Mouse (Mus musculus): ENCODE data around the gene Eif4ebp2. TPM values are rescaled to one million over a fixed set of nuclear protein-coding genes. Genes with fewer than 3 reads are reported as not detected.

The Eif4ebp2 gene
- 31.4 TPM for polyA plus RNA-seq (2014; fragmentation: Illumina TruSeq; extraction: RNeasy Lipid Tissue Mini Kit (QIAGEN cat#74804); ENCODE audit: low read depth, low replicate concordance)

GRCm38 (mm10) chr10:61452645-61453044 lies at the start of gene Eif4ebp2:
Gene Eif4ebp2 (minus strand): TSS chr10:61452661.

GRCm38 (mm10) chr10:61475594-61476439 lies 23.4 kb upstream of the Eif4ebp2 start, which contains the start of gene Lrrc20:
Gene Lrrc20 (plus strand): TSS chr10:61475801.

GRCm38 (mm10) chr10:61417672-61418071 lies 34.8 kb downstream of the Eif4ebp2 start, which contains the start of gene Nodal:
Gene Nodal (plus strand): TSS chr10:61417972.

GRCm38 (mm10) chr10:61383021-61383714 lies 69.3 kb downstream of the Eif4ebp2 start, which contains the start of gene Pald1:
Gene Pald1 (minus strand): TSS chr10:61383530.

Other genes starting within 250 kb of the Eif4ebp2 start
- gene Adamts14, start 179.2 kb downstream of the Eif4ebp2 start, polyA plus RNA-seq (2014; fragmentation: Illumina TruSeq; extraction: RNeasy Lipid Tissue Mini Kit (QIAGEN cat#74804); ENCODE audit: low read depth, low replicate concordance): not detected
- not detected for gene Prf1, start 154.8 kb downstream of the Eif4ebp2 start, polyA plus RNA-seq (2014; fragmentation: Illumina TruSeq; extraction: RNeasy Lipid Tissue Mini Kit (QIAGEN cat#74804); ENCODE audit: low read depth, low replicate concordance)
- 1.5 TPM for gene Pald1, start 69.1 kb downstream of the Eif4ebp2 start, polyA plus RNA-seq (2014; fragmentation: Illumina TruSeq; extraction: RNeasy Lipid Tissue Mini Kit (QIAGEN cat#74804); ENCODE audit: low read depth, low replicate concordance)
- gene Nodal, start 34.7 kb downstream of the Eif4ebp2 start, polyA plus RNA-seq (2014; fragmentation: Illumina TruSeq; extraction: RNeasy Lipid Tissue Mini Kit (QIAGEN cat#74804); ENCODE audit: low read depth, low replicate concordance): not detected
- gene Lrrc20, start 23.1 kb upstream of the Eif4ebp2 start, polyA plus RNA-seq (2014; fragmentation: Illumina TruSeq; extraction: RNeasy Lipid Tissue Mini Kit (QIAGEN cat#74804); ENCODE audit: low read depth, low replicate concordance): 9.4 TPM
- not detected for gene Npffr1, start 142.8 kb upstream of the Eif4ebp2 start, polyA plus RNA-seq (2014; fragmentation: Illumina TruSeq; extraction: RNeasy Lipid Tissue Mini Kit (QIAGEN cat#74804); ENCODE audit: low read depth, low replicate concordance)
- 166 TPM for gene Ppa1, start 195.9 kb upstream of the Eif4ebp2 start, polyA plus RNA-seq (2014; fragmentation: Illumina TruSeq; extraction: RNeasy Lipid Tissue Mini Kit (QIAGEN cat#74804); ENCODE audit: low read depth, low replicate concordance)
- 395 TPM for gene Sar1a, start 227.6 kb upstream of the Eif4ebp2 start, polyA plus RNA-seq (2014; fragmentation: Illumina TruSeq; extraction: RNeasy Lipid Tissue Mini Kit (QIAGEN cat#74804); ENCODE audit: low read depth, low replicate concordance)
- gene Tysnd1, start 242.9 kb upstream of the Eif4ebp2 start, polyA plus RNA-seq (2014; fragmentation: Illumina TruSeq; extraction: RNeasy Lipid Tissue Mini Kit (QIAGEN cat#74804); ENCODE audit: low read depth, low replicate concordance): 5.5 TPM